Mouse (Mus musculus) lung, postnatal 4 days (tissue): ENCODE measurements around the gene Sh3kbp1.

Experiments used
- DNase-seq, 2 experiments: peaks; one replicate each; pipeline ENCODE4 v3.0.0; 2021

Gene Sh3kbp1

DNA sequence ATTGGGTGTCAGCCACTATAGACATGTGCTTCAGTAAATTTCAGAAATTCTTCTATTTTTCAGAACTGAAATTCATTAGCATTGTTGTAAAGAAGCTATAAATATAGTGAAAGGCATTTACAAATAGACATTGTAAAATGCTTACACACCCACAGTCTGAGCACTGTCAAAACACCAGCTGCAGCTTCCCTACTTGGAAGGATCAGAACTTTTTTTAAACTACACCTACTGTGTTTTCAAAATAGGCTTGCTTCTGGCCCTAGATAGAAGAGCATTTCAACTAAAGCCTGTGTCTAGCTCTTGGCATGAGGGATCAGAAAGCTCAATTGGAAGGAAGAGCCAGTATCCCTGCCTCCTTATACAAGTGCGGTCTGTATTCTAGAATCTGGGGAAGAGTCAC is 305.0 kb downstream of the Sh3kbp1 start:
- no peak for DNase-seq

DNA sequence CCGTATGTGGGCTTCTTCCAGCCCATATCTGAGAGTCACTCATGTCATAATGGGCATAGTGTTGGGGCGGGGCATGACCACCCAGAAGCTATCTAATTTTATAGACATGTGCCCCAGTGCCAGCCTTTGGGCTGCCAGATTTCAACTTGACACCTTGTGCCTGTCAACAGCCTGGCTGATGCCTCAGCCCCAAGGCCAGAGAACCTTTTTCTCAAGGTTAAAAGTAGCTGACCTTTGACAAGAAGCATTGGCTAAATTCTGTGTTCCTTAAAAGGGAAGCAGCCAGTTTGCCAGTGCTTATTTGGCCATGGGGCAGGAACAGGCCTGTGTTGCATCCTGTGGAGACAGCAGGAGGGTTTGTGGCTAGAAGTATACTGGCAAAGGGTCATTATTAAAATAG is 315.5 kb downstream of the Sh3kbp1 start:
- no peak for DNase-seq

DNA sequence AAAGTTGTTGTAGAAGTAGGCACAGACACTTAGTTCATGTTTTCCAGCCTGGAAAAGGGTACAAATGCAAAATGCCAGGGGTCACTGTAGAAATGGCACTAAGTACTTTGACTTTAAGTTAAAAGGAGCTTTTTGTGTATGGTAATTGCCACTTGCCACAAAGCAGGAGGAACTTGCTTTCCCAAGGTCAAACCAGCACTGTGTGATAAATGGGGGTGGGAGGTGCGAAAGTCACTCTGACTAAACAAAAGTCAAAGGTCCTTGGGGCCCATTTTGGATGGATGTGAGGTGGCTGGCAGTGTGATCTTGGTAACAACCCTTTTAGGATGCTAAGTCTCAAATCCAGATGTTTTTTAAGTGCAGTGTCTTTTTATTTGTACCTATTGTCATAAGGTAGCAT is 316.5 kb downstream of the Sh3kbp1 start:
- DNase-seq, result no peak

DNA sequence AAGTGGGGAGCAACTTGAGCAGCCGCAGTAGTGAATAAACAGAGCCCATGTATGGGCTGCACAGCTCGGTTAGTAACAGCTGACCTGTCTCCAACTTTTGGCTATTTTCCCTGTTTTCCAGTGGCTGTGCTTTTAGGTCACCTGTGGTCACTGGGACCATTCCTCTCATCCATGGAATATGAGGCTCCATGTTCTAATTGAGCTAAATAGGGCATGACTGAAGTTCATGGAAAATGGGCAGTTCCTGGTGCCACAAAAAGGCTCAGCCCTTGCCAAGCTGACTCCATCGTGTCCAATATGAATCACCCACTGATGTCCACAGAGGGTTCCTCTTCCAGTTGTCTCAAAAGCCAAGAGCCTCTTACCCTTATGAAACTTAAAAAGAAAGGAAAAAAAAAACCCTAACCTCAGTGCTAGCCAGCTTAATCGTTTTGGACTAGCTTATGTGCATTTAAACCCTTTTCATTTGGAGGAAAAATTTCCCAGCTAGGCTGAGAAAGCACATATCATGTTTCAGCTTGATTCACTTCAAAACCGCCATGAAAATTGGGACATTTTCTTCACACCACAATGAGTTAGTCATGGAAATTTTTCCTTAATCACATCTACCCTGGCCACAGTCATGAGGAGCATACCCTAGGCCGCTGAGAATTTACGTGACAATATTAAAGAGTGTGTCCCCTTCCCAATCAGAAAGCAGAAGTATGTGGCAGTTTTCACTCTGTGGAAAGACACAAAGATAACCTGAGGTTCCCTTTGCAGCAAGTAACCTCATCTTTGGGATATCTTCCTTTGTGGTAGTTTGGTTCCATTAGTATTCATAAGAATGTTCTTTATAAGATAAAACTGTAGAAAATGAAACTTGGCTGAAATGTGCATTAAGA is 326.7 kb downstream of the Sh3kbp1 start:
- no peak for DNase-seq

DNA sequence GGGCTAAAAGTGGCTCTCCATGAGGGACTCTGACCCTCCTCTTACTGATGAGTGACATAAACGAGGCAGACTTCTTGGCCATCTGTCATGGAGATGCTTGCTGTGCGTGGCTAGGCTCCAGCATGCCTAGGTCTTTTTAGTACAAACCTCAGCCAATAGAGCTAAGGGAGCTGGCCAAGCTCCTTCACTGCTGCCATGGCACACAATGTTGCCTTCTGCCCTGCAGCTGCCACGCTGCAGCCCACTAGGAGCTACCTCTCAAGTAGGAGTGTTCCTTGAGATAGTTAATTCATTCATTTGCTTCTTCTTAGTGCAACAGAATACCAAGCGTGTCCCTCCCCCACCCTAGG is 327.3 kb downstream of the Sh3kbp1 start:
- DNase-seq, result no peak

DNA sequence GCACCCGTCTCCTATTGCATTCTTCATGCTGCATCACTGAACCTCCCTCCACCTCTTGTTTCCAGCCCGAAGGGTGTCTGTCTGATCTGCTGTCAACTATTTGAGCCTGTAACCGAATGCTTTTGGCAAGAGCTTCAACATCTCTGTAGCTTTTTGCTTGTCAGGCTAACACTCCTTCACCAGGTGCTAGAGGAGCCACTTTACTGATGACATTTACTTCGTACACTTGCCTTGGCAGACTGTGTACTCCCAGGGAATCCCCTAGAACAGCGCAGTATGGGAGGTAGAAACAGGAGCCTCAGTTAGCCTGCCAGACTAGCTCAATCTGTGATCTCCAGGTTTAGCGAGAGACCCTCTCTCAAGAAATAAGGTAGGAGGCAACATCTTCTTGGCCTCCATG is 328.4 kb downstream of the Sh3kbp1 start:
- DNase-seq, result no peak

DNA sequence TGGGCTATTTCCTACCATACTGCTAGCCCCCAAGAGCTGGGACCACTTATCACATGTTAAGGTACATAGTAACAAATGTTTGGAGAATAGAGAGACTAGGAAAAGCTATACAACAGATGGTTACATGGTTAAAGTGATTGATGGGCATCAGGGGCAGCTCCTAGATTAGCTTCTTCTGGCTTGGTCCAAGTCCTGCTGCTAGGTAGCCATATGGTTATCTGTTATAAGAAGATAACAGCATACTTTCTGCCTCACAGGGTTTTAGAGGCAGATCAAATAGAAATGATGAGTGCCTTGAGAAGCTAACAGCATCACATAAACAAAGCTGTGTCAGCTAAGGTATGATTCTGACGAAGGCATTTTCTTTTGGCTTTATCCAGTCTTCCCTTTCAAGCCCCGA is 334.3 kb downstream of the Sh3kbp1 start:
- DNase-seq, result no peak

DNA sequence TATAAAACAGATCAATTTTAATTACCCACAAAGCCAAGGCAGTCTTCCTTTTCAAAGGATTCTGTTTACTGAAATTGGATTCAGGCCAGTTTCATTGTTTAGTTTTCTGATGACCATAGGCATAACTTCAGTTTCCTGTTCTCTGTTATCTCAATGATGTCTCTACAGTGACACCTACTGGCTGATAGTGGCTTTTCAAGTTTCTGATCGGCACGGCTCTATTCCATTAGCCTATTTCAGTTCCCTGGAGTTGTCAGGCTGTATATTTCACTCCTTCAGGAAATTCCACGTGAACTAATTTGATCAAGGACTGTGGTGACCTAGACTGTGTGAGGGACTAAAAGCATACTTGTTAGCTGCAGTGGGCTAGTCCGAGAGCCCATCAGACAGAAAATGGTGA is 336.2 kb downstream of the Sh3kbp1 start:
- peak in 1 of 2 experiments; percentile 69 for DNase-seq

DNA sequence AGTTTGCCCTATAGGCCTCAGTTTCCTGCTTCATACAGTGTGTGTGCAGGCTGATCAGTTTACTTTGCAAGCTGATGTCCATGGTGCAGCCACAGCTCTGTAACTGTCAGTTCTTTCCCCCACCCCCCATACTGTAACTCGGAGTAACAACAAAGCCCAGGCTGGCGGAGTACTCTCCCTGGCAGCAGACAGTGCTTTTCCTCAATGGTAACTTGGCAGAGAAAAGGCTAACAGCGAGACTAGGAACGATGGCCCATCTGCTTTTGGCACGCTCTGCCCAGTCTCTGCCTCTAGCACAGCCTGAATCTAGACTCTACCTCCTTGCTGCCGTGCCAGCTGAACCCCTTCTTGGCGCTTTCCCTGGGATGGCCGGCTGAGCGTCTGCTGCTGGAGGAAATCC is 336.9 kb downstream of the Sh3kbp1 start:
- no peak for DNase-seq

DNA sequence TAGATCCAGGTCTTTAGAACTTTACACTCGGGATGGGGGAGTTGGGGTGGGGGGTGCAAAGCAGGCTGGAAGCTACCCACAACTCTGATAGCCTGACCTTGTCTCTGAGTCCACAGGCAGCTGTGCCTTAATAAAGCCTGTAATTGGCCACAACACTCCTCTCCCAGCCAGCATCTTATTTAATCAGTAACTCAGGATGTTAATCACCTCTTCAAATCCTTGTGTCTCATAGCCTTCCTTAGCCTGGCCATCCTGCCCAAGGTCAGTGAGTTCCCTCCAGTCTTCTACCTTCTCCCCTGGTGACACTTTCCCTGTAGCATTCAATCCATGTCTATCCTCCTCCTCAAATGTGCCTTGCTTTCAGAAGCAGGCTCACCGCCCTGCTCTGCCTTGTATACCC is 342.0 kb downstream of the Sh3kbp1 start:
- DNase-seq, result no peak

DNA sequence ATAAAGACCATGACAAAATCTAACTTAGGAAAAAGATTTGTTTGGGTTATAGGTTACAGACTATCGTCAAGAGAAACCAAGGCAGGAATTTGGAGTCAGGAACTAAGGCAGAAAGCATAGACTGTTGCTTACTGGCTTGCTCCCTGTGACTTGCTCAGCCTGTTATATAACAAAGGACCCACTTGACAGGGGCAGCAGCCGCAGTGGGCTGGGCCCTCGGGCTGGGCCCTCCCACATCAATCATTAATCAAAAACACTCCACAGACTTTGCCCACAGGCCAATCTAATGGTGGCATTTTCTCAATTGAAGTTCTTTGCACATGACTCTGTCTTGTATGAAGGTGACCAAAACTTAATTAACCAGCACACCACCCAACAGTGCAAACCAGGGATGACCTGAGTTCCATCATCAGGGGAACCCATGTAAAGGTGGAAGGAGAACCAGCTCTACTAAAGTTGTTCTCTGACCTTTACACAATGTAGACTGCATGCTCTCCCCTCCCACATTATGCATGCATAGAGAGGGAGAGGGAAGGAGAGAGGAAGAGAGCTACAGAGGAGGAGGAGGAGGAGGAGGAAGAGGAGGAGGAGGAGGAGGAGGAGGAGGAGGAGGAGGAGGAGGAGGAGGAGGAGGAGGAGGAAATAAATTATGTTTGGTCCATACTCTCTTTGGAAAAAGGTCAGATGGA is 344.2 kb downstream of the Sh3kbp1 start:
- no peak for DNase-seq

- DNase-seq, result peak; percentile 28 to 30
Measured at GRCm38 (mm10) chrX:159973730-159974129, 346.7 kb downstream of the Sh3kbp1 start.

GRCm38 (mm10) chrX:159976243-159976642 is 349.2 kb downstream of the Sh3kbp1 start:
- DNase-seq, result no peak

- peak; percentile 77 to 80 for DNase-seq
Measured at GRCm38 (mm10) chrX:159988002-159988960, 361.2 kb downstream of the Sh3kbp1 start, which contains the start of gene Map3k15. Gene Map3k15 (plus strand): TSS chrX:159988433.

DNA sequence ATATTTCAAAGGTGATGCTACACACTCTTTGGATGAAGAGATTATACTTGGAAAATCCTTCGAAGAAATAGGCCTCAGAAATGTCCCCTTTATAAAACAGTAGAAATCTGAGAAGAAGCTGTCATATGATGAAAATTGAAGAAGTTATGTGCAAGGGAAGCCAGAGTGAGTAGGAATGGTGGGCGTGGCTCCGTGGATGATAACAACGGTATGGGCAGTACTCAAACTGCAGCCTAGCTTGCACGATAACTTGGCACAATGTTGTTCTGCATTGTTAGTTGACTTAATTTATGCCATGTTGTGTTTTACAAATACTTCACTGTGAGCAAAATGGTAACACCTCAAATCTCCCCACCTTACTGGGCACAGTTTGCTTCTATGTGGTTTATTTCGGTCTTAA is 368.7 kb downstream of the Sh3kbp1 start:
- DNase-seq, result no peak
